Comparison of ENCODE assay signal across 11 mouse cellular contexts in genomic region chrX:11739565-11739964, GRCm38 (mm10).
A peak's percentile ranks its signal among the peaks of the same experiment; 100 is the strongest.
DNase-seq lines count a peak whose midpoint lies in the region; ATAC-seq lines count a peak whose summit lies in the region.
"Had no signal": no experiment of that assay in that cellular context is flagged by ENCODE, and none has a peak within 500 bp of the region (broad histone marks: within the 10 kb centered on the region; RNA-seq: fewer than 3 reads in every experiment).

No protein-coding gene starts in this region.

- H3K27ac ChIP-seq in kidney, embryonic 15.5 days: peak overlapping the region; percentile 68
- peak overlapping the region; percentile 44; the same call in 1 of the 2 replicates for H3K27ac ChIP-seq in limb, embryonic 10.5 days
- H3K27ac ChIP-seq in forebrain, embryonic 15.5 days (replicated peaks): no peak overlapping the region

- no peak overlapping the region for H3K4me3 ChIP-seq in kidney, embryonic 15.5 days (replicated peaks)
- H3K4me3 ChIP-seq in limb, embryonic 10.5 days: no peak overlapping the region
- H3K4me3 ChIP-seq in forebrain, embryonic 15.5 days: no peak overlapping the region

- H3K9ac ChIP-seq in kidney, embryonic 15.5 days: no peak overlapping the region
- H3K9ac ChIP-seq in forebrain, embryonic 15.5 days (replicated peaks): no peak overlapping the region

- no peak overlapping the region for H3K4me2 ChIP-seq in kidney, embryonic 15.5 days
- H3K4me2 ChIP-seq in forebrain, embryonic 15.5 days (replicated peaks): no peak overlapping the region
- H3K4me2 ChIP-seq: liver, embryonic 11.5 days had no signal

- peaks cover 42% of the 10 kb centered on the region for H3K27me3 ChIP-seq in kidney, embryonic 15.5 days
- peaks cover 80% of the 10 kb centered on the region for H3K27me3 ChIP-seq in limb, embryonic 10.5 days (ENCODE audit: low read depth, poor library complexity, severe bottlenecking)
- no peaks in the 10 kb centered on the region for H3K27me3 ChIP-seq in forebrain, embryonic 15.5 days

- peak; percentile 78 for ATAC-seq in kidney, embryonic 15.5 days (replicated peaks; ENCODE audit: low FRiP score)
- ATAC-seq in forebrain, embryonic 15.5 days (replicated peaks): no peak

- peaks cover 20% of the 10 kb centered on the region for H3K4me1 ChIP-seq in kidney, embryonic 15.5 days
- H3K4me1 ChIP-seq in limb, embryonic 10.5 days: peaks cover 21% of the 10 kb centered on the region
- H3K4me1 ChIP-seq in forebrain, embryonic 15.5 days: peaks cover 13% of the 10 kb centered on the region

- no peaks in the 10 kb centered on the region for H3K36me3 ChIP-seq in kidney, embryonic 15.5 days
- H3K36me3 ChIP-seq in limb, embryonic 10.5 days: no peaks in the 10 kb centered on the region
- H3K36me3 ChIP-seq in forebrain, embryonic 15.5 days: no peaks in the 10 kb centered on the region

- H3K9me3 ChIP-seq in kidney, embryonic 15.5 days (replicated peaks): no peaks in the 10 kb centered on the region
- H3K9me3 ChIP-seq in limb, embryonic 10.5 days (replicated peaks): no peaks in the 10 kb centered on the region
- no peaks in the 10 kb centered on the region for H3K9me3 ChIP-seq in forebrain, embryonic 15.5 days

- WGBS in kidney, embryonic 15.5 days: 50% methylated on average over 7 of the region's 7 CpGs
- WGBS in limb, embryonic 10.5 days: 43% methylated on average over 7 of the region's 7 CpGs
- whole genome bisulfite sequencing in forebrain, embryonic 15.5 days: 56% methylated on average over 7 of the region's 7 CpGs

- DNase-seq in kidney, adult 11 months: no peak
- DNase-seq in Muller cell, postnatal 12 days (ENCODE audit: inconsistent ontology term): peak; percentile 35
- peak; percentile 35 for DNase-seq in embryo, embryonic 10.5 days (ENCODE audit: low spot score)
- no peak for DNase-seq in limb, embryonic 10.5 days (ENCODE audit: low spot score)
- DNase-seq in right cerebral cortex, postnatal 25 days: no peak
- no peak for DNase-seq in cerebellum, postnatal 36 days
- DNase-seq: cerebellum, adult 8-10 months; right cerebral cortex, postnatal 14 days had no signal

Comparison
In these comparisons a context has a peak if more than half of its experiments do, and no peak if none do; other contexts are left out.
1. DNase-seq: peak in Muller cell, postnatal 12 days (single experiment) and embryo, embryonic 10.5 days (single experiment); none in kidney, adult 11 months (single experiment), limb, embryonic 10.5 days (single experiment), right cerebral cortex, postnatal 25 days (single experiment) and cerebellum, postnatal 36 days (0 of 2).